8 mouse cellular contexts compared by ENCODE assay signal in genomic region chr5:105700070-105700851, GRCm38 (mm10). TPM values are rescaled to one million over a fixed set of nuclear protein-coding genes. Genes with fewer than 3 reads are reported as not detected.
A peak's percentile ranks its signal among the peaks of the same experiment; 100 is the strongest.
DNase-seq lines count a peak whose midpoint lies in the region; ATAC-seq and TF ChIP-seq lines count a peak whose summit lies in the region.

No protein-coding gene starts in this region.

- peak; percentile 55 for ATAC-seq in heart, embryonic 12.5 days (ENCODE audit: insufficient number of reproducible peaks, low FRiP score)
- ATAC-seq in kidney, embryonic 16.5 days (ENCODE audit: low FRiP score, low TSS enrichment): peak; percentile 58
- peak; percentile 70 for ATAC-seq in liver, embryonic 12.5 days

- peak overlapping the region; percentile 93 for H3ac ChIP-seq in myocyte (ENCODE audit: control insufficient read depth, insufficient read length)

- no peaks in the 10 kb centered on the region for H3K36me3 ChIP-seq in erythroblast, embryonic 14.5 days (ENCODE audit: control insufficient read depth)
- H3K36me3 ChIP-seq in heart, embryonic 12.5 days: no peaks in the 10 kb centered on the region
- H3K36me3 ChIP-seq in kidney, embryonic 16.5 days (ENCODE audit: insufficient read depth, low read length): 0 out of 2 replicates have a peak, but pooled peaks cover 5% of the 10 kb centered on the region
- no peaks in the 10 kb centered on the region for H3K36me3 ChIP-seq in liver, embryonic 12.5 days
- H3K36me3 ChIP-seq in myocyte (ENCODE audit: control insufficient read depth, insufficient read depth): no peaks in the 10 kb centered on the region

- 2% methylated on average over 100 of the region's 101 CpGs for WGBS in heart, embryonic 12.5 days
- WGBS in kidney, embryonic 16.5 days: under 1% methylated on average over 81 of the region's 101 CpGs
- WGBS in liver, embryonic 12.5 days (ENCODE audit: insufficient replicate concordance): 3% methylated on average over 93 of the region's 101 CpGs

- peaks cover 38% of the 10 kb centered on the region for H3K4me1 ChIP-seq in erythroblast, embryonic 14.5 days (ENCODE audit: control insufficient read depth)
- H3K4me1 ChIP-seq in heart, embryonic 12.5 days (replicated peaks): peaks cover 17% of the 10 kb centered on the region
- peaks cover 50% of the 10 kb centered on the region for H3K4me1 ChIP-seq in kidney, embryonic 16.5 days (ENCODE audit: insufficient read depth, low read length)
- H3K4me1 ChIP-seq in liver, embryonic 12.5 days: peaks cover 60% of the 10 kb centered on the region

- H3K4me2 ChIP-seq in heart, embryonic 12.5 days: peak overlapping the region; percentile 95
- H3K4me2 ChIP-seq in kidney, embryonic 16.5 days (replicated peaks; ENCODE audit: low read depth, low read length): peak overlapping the region; percentile 90
- H3K4me2 ChIP-seq in liver, embryonic 12.5 days: peak overlapping the region; percentile 93
- H3K4me2 ChIP-seq in myocyte (ENCODE audit: low read depth): peak overlapping the region; percentile 76

- peak; percentile 93 for DNase-seq in CD4-positive helper T cell, adult 2 months (ENCODE audit: low read depth, low spot score)
- DNase-seq in brain, adult 2 months (ENCODE audit: low read depth, low spot score): peak; percentile 82
- DNase-seq in spleen, postnatal 36 days (ENCODE audit: low spot score in 2 of 2): peak; percentile 92

- TF ChIP-seq POLR2A in myocyte (IDR thresholded peaks at IDR 0.05; ENCODE audit: insufficient read length, low read depth): peak; percentile 19

- peaks cover 24% of the 10 kb centered on the region for H3K79me2 ChIP-seq in myocyte (ENCODE audit: control insufficient read depth, insufficient read depth)

- peaks cover 51% of the 10 kb centered on the region for H3K27me3 ChIP-seq in erythroblast, embryonic 14.5 days (ENCODE audit: control insufficient read depth)
- peaks cover 43% of the 10 kb centered on the region for H3K27me3 ChIP-seq in heart, embryonic 12.5 days (replicated peaks)
- H3K27me3 ChIP-seq in kidney, embryonic 16.5 days (ENCODE audit: insufficient read depth, low read length): no peaks in the 10 kb centered on the region
- H3K27me3 ChIP-seq in liver, embryonic 12.5 days (replicated peaks): peaks cover 21% of the 10 kb centered on the region
- no peaks in the 10 kb centered on the region for H3K27me3 ChIP-seq in myocyte (ENCODE audit: control insufficient read depth, insufficient read depth, insufficient read length)

- H3K4me3 ChIP-seq in erythroblast, embryonic 14.5 days (replicated peaks): peak overlapping the region; percentile 75
- H3K4me3 ChIP-seq in heart, embryonic 12.5 days: peak overlapping the region; percentile 91
- H3K4me3 ChIP-seq in kidney, embryonic 16.5 days (ENCODE audit: low read length): peak overlapping the region; percentile 88
- peak overlapping the region; percentile 84 for H3K4me3 ChIP-seq in liver, embryonic 12.5 days
- H3K4me3 ChIP-seq in myocyte: peak overlapping the region; percentile 34

- H3K9ac ChIP-seq in heart, embryonic 12.5 days: peak overlapping the region; percentile 95
- peak overlapping the region; percentile 97 for H3K9ac ChIP-seq in kidney, embryonic 16.5 days (replicated peaks; ENCODE audit: low read length)
- H3K9ac ChIP-seq in liver, embryonic 12.5 days: peak overlapping the region; percentile 86

- peak overlapping the region; percentile 54 for H3K27ac ChIP-seq in heart, embryonic 12.5 days (ENCODE audit: poor library complexity, severe bottlenecking)
- peak overlapping the region; percentile 98 for H3K27ac ChIP-seq in kidney, embryonic 16.5 days (ENCODE audit: low read length)
- peak overlapping the region; percentile 83 for H3K27ac ChIP-seq in liver, embryonic 12.5 days

- H3K9me3 ChIP-seq in erythroblast, embryonic 14.5 days (ENCODE audit: control insufficient read depth, low read length): no peaks in the 10 kb centered on the region
- no peaks in the 10 kb centered on the region for H3K9me3 ChIP-seq in heart, embryonic 12.5 days (replicated peaks)
- H3K9me3 ChIP-seq in kidney, embryonic 16.5 days (ENCODE audit: low read length): no peaks in the 10 kb centered on the region
- no peaks in the 10 kb centered on the region for H3K9me3 ChIP-seq in liver, embryonic 12.5 days (replicated peaks)

TF ChIP-seq in myocyte, 11 proteins besides CTCF, POLR2A, EP300 and RAD21:
- TF ChIP-seq MYOG (IDR thresholded peaks at IDR 0.05; ENCODE audit: control insufficient read depth in 1 of 3, insufficient read depth in 1 of 3, insufficient read length in 2 of 3, low read depth in 2 of 3): peak in 1 of 3 experiments; percentile 24
- peak in 1 of 3 experiments; percentile 58 for TF ChIP-seq MYOD1 (IDR thresholded peaks at IDR 0.05; ENCODE audit: control insufficient read depth in 1 of 3, insufficient read length in 2 of 3, low read depth in 2 of 3)
- TF ChIP-seq E2F4 (IDR thresholded peaks at IDR 0.05; ENCODE audit: insufficient read depth): no peak

RNA-seq across cellular contexts. Expression of gene Lrrc8d, which starts 0.5 kb away (rescaled TPM):
- polyA plus RNA-seq in erythroblast, embryonic 14.5 days (2012): 0.09 and 0.10 TPM in 2 replicates
- 10.5 and 10.7 TPM in 2 replicates for polyA plus RNA-seq in heart, embryonic 12.5 days (2016; fragmentation: Nextera tagmentation; extraction: Ambion mirVana)
- polyA plus RNA-seq in kidney, embryonic 16.5 days (2015; fragmentation: Nextera tagmentation; extraction: Ambion mirVana): 28.6 and 33.4 TPM in 2 replicates
- polyA plus RNA-seq in liver, embryonic 12.5 days (2016; fragmentation: Nextera tagmentation; extraction: Ambion mirVana): 14.5 and 15.4 TPM in 2 replicates
- polyA plus RNA-seq in myocyte (2012; fragmentation: generic; extraction: Trizol): 24.8 TPM

Comparison
In these comparisons a context has a peak if more than half of its experiments do, and no peak if none do; other contexts are left out.
1. Peak in every context shown above with its lines: DNase-seq, ATAC-seq, H3K4me3 ChIP-seq and H3K27ac ChIP-seq.
2. H3K4me3 ChIP-seq: peak in every context shown above with its lines; median percentile 91 in heart, embryonic 12.5 days; 88 in kidney, embryonic 16.5 days; 84 in liver, embryonic 12.5 days; 75 in erythroblast, embryonic 14.5 days; 34 in myocyte.
3. RNA of gene Lrrc8d, which starts 0.5 kb away (polyA plus RNA-seq): 28.6 to 33.4 TPM in kidney, embryonic 16.5 days, 24.8 TPM in myocyte (single experiment), 14.5 to 15.4 TPM in liver, embryonic 12.5 days and 10.5 to 10.7 TPM in heart, embryonic 12.5 days; 0.09 to 0.10 TPM in erythroblast, embryonic 14.5 days; every median in the first group is over 10 times any median in the second.